Mouse (Mus musculus) stomach, postnatal 0 days (tissue): Measurements from ENCODE around the gene Tlr12. TPM values are rescaled to one million over a fixed set of nuclear protein-coding genes. Genes with fewer than 3 reads are reported as not detected.

Source experiments
- ATAC-seq: fragments of 200-750 bp; cut with Nextera tagmentation; 2 replicates; pipeline ENCODE4 v1.8.0; 2017; ENCODE audit not compliant: low FRiP score, low TSS enrichment
- DNase-seq: peaks from one replicate; pipeline ENCODE4 v3.0.0-alpha.2; 2016; ENCODE audit warnings: low spot score
- H3K27ac ChIP-seq: fragments of 300-500 bp; sonication (generic); replicated peaks from 2 replicates; pipeline ENCODE4 v1.5.1; 2014; ENCODE audit warnings: mild to moderate bottlenecking, control low read depth
- H3K27me3 ChIP-seq: fragments of 300-500 bp; sonication (generic); 2 replicates; pipeline ENCODE4 v1.6.1; 2014; ENCODE audit warnings: low read length; ENCODE audit not compliant: control insufficient read depth, insufficient read depth
- H3K36me3 ChIP-seq: fragments of 300-500 bp; sonication (generic); 2 replicates; pipeline ENCODE4 v1.6.1; 2014; ENCODE audit warnings: low read length, mixed read lengths; ENCODE audit not compliant: control insufficient read depth, insufficient read depth
- H3K4me1 ChIP-seq: fragments of 300-500 bp; sonication (generic); replicated peaks from 2 replicates; pipeline ENCODE4 v1.6.1; 2014; ENCODE audit warnings: antibody characterized with exemption; ENCODE audit not compliant: control insufficient read depth, insufficient read depth
- H3K4me2 ChIP-seq: fragments of 300-500 bp; sonication (generic); replicated peaks from 2 replicates; pipeline ENCODE4 v1.6.1; 2014; ENCODE audit warnings: low read depth, mild to moderate bottlenecking, control low read depth, moderate library complexity
- H3K4me3 ChIP-seq: fragments of 300-500 bp; sonication (generic); 2 replicates; pipeline ENCODE4 v1.5.1; 2014; ENCODE audit warnings: low read depth, low read length, control low read depth
- H3K9ac ChIP-seq: fragments of 300-500 bp; sonication (generic); 2 replicates; pipeline ENCODE4 v1.6.1; 2014; ENCODE audit warnings: mild to moderate bottlenecking, low read length, control low read depth, mixed read lengths
- H3K9me3 ChIP-seq: fragments of 300-500 bp; sonication (generic); 2 replicates; pipeline ENCODE4 v1.6.1; 2016; ENCODE audit warnings: low read length; ENCODE audit not compliant: control insufficient read depth
- CTCF ChIP-seq: IDR thresholded peaks from 2 replicates; pipeline ENCODE4 v1.5.1; 2016; ENCODE audit warnings: antibody characterized with exemption, low read depth, mild to moderate bottlenecking, moderate library complexity
- EP300 ChIP-seq: optimal IDR thresholded peaks from 2 replicates; pipeline ENCODE3; 2016; ENCODE audit warnings: antibody characterized with exemption
- WGBS: fragments of 180-500 bp; shearing (Covaris S2); extraction: QIAGEN DNeasy Blood & Tissue Kit; methylation state at CpG from one replicate; pipeline ENCODE4 v1.1.7; 2014; 5-methylcytosine and 5-hydroxymethylcytosine counted together
- polyA plus RNA-seq: library from polyadenylated mRNA; unstranded; fragments of >200 nt; fragmentation: Nextera tagmentation; extraction: Ambion mirVana; gene quantifications from 2 replicates; pipeline ENCODE4 v1.2.1, GENCODE M21; 2015

Gene Tlr12
- polyA plus RNA-seq, 1 experiment from 2014 or later: 0.57 TPM

- no peaks in the 10 kb centered on the region for H3K27me3 ChIP-seq
- WGBS: 48% methylated on average over 10 of the region's 10 CpGs
- H3K9me3 ChIP-seq: no peaks in the 10 kb centered on the region
- no peak overlapping the region for H3K9ac ChIP-seq
- no peak for ATAC-seq
- 0 out of 2 replicates have a peak, but pooled peaks cover 2% of the 10 kb centered on the region for H3K4me1 ChIP-seq
- no peaks in the 10 kb centered on the region for H3K36me3 ChIP-seq
- no peak for TF ChIP-seq EP300
- no peak for TF ChIP-seq CTCF
- H3K27ac ChIP-seq: no peak overlapping the region
- no peak for DNase-seq
- no peak overlapping the region for H3K4me3 ChIP-seq
- no peak overlapping the region for H3K4me2 ChIP-seq
Observed at GRCm38 (mm10) chr4:128635894-128636585, 17.6 kb upstream of the Tlr12 start.

- H3K4me3 ChIP-seq: no peak overlapping the region
- no peaks in the 10 kb centered on the region for H3K36me3 ChIP-seq
- ATAC-seq (no peak), DNase-seq (no peak)
- WGBS: 45% methylated on average over 7 of the region's 7 CpGs
- no peak for TF ChIP-seq EP300
- no peak for TF ChIP-seq CTCF
- no peak overlapping the region for H3K27ac ChIP-seq
- H3K4me2 ChIP-seq: no peak overlapping the region
- no peaks in the 10 kb centered on the region for H3K9me3 ChIP-seq
- no peak overlapping the region for H3K9ac ChIP-seq
- 0 out of 2 replicates have a peak, but pooled peaks cover 2% of the 10 kb centered on the region for H3K4me1 ChIP-seq
- H3K27me3 ChIP-seq: no peaks in the 10 kb centered on the region
Observed at GRCm38 (mm10) chr4:128635451-128635850, 17.0 kb upstream of the Tlr12 start.

GRCm38 (mm10) chr4:128621109-128621508, 2.7 kb upstream of the Tlr12 start:
- Histone ChIP-seq H3K9me3 (0 out of 2 replicates have a peak, but pooled peaks cover 6% of the 10 kb centered on the region), H3K36me3 (no peaks in the 10 kb centered on the region), H3K4me3 (no peak overlapping the region), H3K27me3 (no peaks in the 10 kb centered on the region), H3K27ac (no peak overlapping the region), H3K4me1 (no peaks in the 10 kb centered on the region), H3K9ac (no peak overlapping the region), H3K4me2 (no peak overlapping the region)
- WGBS: 82% methylated on average over 8 of the region's 8 CpGs
- DNase-seq (no peak), ATAC-seq (no peak)
- no peak for TF ChIP-seq CTCF
- TF ChIP-seq EP300: no peak

DNA sequence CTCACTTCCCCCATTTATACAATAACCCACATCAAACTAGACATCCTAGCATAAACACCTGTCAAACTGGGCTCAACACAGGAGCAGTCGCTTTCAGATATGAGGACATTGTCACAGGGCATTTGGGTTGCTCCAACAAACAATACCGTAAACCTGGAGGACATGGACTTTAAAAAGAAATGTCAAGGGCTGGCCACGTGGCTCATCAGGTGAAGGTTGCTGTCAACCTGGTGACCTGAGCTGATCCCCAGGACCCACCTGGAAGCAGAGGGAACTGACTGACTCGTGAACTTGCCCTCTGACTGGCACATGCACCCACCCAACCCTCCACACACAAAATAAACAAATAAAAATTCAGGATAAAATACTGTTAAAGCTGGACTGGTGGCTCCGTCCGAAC, 2.2 kb upstream of the Tlr12 start:
- ATAC-seq (no peak), DNase-seq (no peak)
- H3K9ac ChIP-seq: no peak overlapping the region
- no peaks in the 10 kb centered on the region for H3K4me1 ChIP-seq
- 66% methylated on average over 6 of the region's 6 CpGs for WGBS
- no peaks in the 10 kb centered on the region for H3K27me3 ChIP-seq
- 0 out of 2 replicates have a peak, but pooled peaks cover 6% of the 10 kb centered on the region for H3K9me3 ChIP-seq
- no peak for TF ChIP-seq EP300
- TF ChIP-seq CTCF: no peak
- no peak overlapping the region for H3K4me2 ChIP-seq
- H3K4me3 ChIP-seq: no peak overlapping the region
- no peaks in the 10 kb centered on the region for H3K36me3 ChIP-seq
- H3K27ac ChIP-seq: no peak overlapping the region

DNA sequence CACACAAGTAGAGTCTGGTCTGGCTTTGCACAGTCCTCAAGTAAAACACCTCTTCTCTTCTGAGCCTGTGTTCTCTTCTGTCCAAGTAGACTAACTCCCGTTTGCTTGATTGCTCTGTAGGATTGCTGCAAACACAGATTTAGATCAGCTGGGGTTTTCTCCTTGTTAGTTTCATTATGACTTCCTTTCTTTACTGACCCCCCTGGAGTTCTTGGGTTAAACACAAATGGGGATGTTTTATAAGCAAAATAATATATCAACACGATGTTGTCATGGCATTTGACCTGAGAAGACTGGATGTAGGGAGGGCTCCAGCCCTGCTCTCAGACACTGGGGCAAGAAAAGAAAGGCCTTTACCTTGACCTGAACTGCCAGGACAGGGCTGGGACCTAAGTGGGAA, 544 bp upstream of the Tlr12 start:
- no peak for TF ChIP-seq EP300
- TF ChIP-seq CTCF: no peak
- Histone ChIP-seq H3K4me1 (no peaks in the 10 kb centered on the region), H3K9me3 (no peaks in the 10 kb centered on the region), H3K27ac (no peak overlapping the region), H3K4me2 (no peak overlapping the region), H3K9ac (no peak overlapping the region), H3K36me3 (no peaks in the 10 kb centered on the region), H3K27me3 (no peaks in the 10 kb centered on the region), H3K4me3 (no peak overlapping the region)
- ATAC-seq (no peak), DNase-seq (no peak)
- 26% methylated on average over 2 of the region's 2 CpGs for WGBS

- Histone ChIP-seq H3K4me2 (no peak overlapping the region), H3K36me3 (no peaks in the 10 kb centered on the region), H3K4me3 (no peak overlapping the region), H3K27me3 (no peaks in the 10 kb centered on the region), H3K4me1 (no peaks in the 10 kb centered on the region), H3K9me3 (no peaks in the 10 kb centered on the region), H3K9ac (no peak overlapping the region), H3K27ac (no peak overlapping the region)
- ATAC-seq (no peak), DNase-seq (no peak)
- TF ChIP-seq EP300 (no peak), CTCF (no peak)
- WGBS: 77% methylated on average over 17 of the region's 17 CpGs
Observed at GRCm38 (mm10) chr4:128617363-128618120, 877 bp downstream of the Tlr12 start.
